Mouse (Mus musculus): ENCODE data around the gene Zbtb38. TPM values are rescaled to one million over a fixed set of nuclear protein-coding genes. Genes with fewer than 3 reads are reported as not detected.
"Not testable (repeated sequence)": the region's sequence is repeated elsewhere in the genome, so short reads cannot be mapped to it uniquely, and the experiment has no call there.

The Zbtb38 gene
- polyA plus RNA-seq, 1 experiment: 0.01 TPM

DNA sequence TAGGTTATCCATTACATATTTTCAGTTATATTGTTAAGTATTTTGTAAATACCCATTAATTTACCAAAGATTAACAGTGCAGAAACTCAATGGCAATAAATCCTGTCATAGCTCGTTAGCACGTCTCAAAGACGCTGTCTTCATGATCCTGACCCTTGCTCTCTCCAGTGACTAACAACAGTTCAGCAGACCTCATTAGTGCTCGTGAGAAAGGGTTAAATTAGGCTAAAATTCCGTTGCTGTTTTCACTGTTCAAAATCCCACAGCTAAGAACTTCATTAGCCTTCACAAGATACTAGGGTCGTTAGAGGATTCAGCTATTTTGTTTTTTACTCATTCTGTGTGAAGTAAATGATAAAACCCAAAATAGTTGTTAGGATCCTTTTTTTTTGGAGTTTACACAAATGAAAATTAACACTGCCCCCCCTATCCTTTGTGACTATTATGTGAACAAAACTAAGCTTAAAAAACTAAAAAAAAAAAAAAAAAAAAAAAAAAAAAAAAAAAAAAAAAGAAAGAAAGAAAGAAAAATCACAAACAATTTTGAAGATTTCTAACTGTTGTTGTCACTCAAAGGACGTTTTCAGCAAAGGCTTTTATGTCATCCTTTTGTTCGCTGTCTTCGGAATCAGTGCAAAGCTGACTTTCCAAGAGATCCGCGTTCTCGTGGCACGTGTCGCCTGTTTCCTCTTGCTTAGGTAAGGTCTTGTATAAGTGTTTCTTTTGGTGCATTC, 67.6 kb downstream of the Zbtb38 start:
- H3K4me1 ChIP-seq (ENCODE audit: control insufficient read depth): no peaks in the 10 kb centered on the region
- H3K36me3 ChIP-seq (ENCODE audit: control insufficient read depth): peaks cover 22% of the 10 kb centered on the region
- H3K9me3 ChIP-seq (ENCODE audit: control insufficient read depth, low read length): no peaks in the 10 kb centered on the region
- no peak overlapping the region for H3K4me3 ChIP-seq (replicated peaks)
- no peaks in the 10 kb centered on the region for H3K27me3 ChIP-seq (ENCODE audit: control insufficient read depth)
- TF ChIP-seq TAL1 (IDR thresholded peaks at IDR 0.05; ENCODE audit: low read length) (no peak), GATA1 (IDR thresholded peaks at IDR 0.05; ENCODE audit: low read length) (no peak)

DNA sequence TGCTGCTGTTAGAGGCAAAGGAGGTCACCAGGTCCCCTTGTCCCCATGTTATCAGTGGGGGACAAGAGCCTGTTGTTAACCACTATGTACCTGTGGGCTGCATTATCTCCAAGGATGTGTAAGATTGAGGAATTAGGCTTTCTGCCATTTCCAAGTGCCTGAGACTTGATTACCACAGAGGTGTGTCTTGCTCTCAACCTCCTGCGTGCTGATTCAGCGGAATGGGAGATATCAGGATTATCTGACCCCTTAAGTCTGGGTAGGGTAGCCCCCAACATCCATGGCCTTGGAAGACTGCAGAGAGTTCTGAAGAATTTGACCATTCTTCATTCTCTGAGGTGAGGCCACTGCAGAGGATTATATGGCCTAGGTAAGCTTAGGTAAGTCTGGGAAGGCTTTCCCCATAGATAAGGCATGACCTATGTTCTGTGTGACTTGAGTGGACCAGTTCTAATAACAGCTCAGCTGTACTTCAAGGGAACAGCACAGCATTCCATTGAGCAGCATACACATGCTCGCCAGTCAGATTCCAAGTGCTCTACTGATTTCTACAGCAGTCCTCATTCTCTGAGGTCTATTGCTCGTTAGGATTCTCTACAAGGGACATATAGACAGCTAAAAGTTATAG, 68.4 kb downstream of the Zbtb38 start:
- Histone ChIP-seq H3K27me3 (ENCODE audit: control insufficient read depth) (no peaks in the 10 kb centered on the region), H3K4me1 (ENCODE audit: control insufficient read depth) (no peaks in the 10 kb centered on the region), H3K36me3 (ENCODE audit: control insufficient read depth) (peaks cover 22% of the 10 kb centered on the region), H3K4me3 (replicated peaks) (no peak overlapping the region), H3K9me3 (ENCODE audit: control insufficient read depth, low read length) (no peaks in the 10 kb centered on the region)
- TF ChIP-seq GATA1 (IDR thresholded peaks at IDR 0.05; ENCODE audit: low read length) (no peak), TAL1 (IDR thresholded peaks at IDR 0.05; ENCODE audit: low read length) (no peak)

DNA sequence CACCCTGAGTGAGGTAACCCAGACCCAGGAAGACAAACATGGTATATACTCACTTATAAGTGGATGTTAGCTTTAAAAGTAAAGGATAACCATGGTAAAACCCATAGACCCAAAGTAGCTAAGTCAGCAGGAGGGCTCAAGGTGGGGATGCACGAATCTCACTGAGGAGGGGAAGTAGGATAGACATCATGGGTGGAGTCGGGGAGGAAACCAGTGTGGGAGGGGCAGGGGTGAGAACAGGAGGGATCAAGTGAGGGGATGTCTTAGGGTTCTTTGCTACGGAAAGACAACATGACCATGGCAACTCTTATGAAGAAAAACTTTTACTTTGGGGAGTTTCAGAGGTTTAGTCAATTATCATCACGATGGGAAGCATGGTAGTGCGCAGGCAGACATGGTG, 74.0 kb downstream of the Zbtb38 start:
- Histone ChIP-seq H3K36me3 (ENCODE audit: control insufficient read depth) (no peaks in the 10 kb centered on the region), H3K27me3 (ENCODE audit: control insufficient read depth) (no peaks in the 10 kb centered on the region), H3K9me3 (ENCODE audit: control insufficient read depth, low read length) (no peaks in the 10 kb centered on the region), H3K4me3 (replicated peaks) (no peak overlapping the region), H3K4me1 (ENCODE audit: control insufficient read depth) (no peaks in the 10 kb centered on the region)
- no peak for TF ChIP-seq GATA1 (IDR thresholded peaks at IDR 0.05; ENCODE audit: low read length)
- TF ChIP-seq TAL1 (IDR thresholded peaks at IDR 0.05; ENCODE audit: low read length): no peak

DNA sequence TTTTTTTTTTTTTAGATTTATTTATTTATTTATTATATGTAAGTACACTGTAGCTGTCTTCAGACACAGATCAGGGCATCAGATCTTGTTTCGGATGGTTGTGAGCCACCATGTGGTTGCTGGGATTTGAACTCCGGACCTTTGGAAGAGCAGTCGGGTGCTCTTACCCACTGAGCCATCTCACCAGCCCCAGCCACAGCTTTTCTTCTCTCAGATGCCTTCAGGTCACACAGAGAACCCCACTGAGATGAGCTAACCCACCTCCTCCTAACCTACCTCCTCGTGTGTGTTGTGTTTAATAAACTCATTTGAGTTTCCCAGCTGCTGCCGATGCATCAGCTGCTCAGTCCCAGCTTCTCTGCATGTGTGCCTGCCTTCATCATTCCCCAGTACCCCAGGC, 74.9 kb downstream of the Zbtb38 start:
- H3K27me3 ChIP-seq (ENCODE audit: control insufficient read depth); H3K4me1 ChIP-seq (ENCODE audit: control insufficient read depth); H3K4me3 ChIP-seq (replicated peaks); H3K9me3 ChIP-seq (ENCODE audit: control insufficient read depth, low read length); H3K36me3 ChIP-seq (ENCODE audit: control insufficient read depth): not testable (repeated sequence)

DNA sequence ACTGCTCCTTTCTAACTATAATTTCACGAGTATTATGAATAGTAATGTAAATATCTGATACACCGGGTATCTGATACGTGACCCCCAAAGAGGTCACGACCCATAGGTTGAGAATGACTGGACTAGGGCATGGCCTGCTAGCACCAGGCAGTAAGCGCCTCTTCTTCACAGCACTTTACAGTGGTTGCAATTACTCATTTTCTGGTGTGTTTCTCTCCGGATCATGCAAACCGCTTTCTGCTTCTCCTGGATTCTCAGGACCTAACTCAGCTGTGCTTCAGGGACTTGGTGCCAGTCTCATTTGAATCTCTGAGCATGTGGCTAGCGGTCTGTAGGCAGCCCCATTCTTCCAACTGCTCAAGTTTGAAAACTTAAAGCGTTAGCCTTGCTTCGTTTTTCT, 76.0 kb downstream of the Zbtb38 start:
- Histone ChIP-seq H3K4me3 (replicated peaks) (no peak overlapping the region), H3K27me3 (ENCODE audit: control insufficient read depth) (no peaks in the 10 kb centered on the region), H3K36me3 (ENCODE audit: control insufficient read depth) (no peaks in the 10 kb centered on the region), H3K9me3 (ENCODE audit: control insufficient read depth, low read length) (no peaks in the 10 kb centered on the region), H3K4me1 (ENCODE audit: control insufficient read depth) (no peaks in the 10 kb centered on the region)
- no peak for TF ChIP-seq GATA1 (IDR thresholded peaks at IDR 0.05; ENCODE audit: low read length)
- TF ChIP-seq TAL1 (IDR thresholded peaks at IDR 0.05; ENCODE audit: low read length): no peak

DNA sequence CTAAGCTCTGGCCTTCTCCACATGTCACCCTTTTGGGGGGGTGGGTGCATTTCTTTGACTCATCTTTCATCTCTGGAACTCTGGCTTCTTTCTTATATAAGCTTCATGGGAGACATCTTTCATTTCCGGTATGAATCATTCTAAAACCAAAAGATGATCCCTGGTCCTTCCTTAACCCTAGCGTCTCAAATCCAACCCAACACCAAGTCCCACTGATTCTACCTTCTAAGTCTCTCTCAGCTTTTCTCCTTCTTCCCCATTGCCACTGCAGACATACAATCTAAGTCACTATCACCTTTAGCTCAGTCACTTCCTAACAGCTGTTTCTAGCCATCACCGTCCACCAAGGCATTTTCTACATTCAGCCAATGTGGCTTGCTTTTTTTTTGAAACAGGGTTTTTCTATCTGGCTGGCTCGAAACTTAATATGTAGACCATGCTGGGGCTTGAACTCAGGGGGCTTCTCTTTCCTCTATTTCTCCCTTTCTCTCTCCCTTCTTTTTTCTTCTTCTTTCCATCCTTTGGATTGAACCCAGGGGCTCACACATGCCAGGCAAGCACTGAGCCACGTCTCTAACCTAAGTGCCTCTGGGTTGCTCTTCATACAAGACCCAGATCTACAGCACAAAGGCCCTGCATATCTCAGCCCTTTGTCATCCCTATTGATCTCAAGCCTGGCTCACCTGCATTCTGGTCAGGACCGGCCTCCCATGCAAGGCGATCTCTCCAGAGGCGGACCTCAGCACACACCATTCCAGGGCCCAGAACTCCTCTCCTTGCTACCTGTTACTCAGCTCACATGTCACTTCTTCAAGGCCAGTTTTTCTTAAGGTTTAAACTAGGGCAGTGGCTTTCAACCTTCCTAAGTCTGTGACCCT, 76.6 kb downstream of the Zbtb38 start:
- TF ChIP-seq GATA1 (IDR thresholded peaks at IDR 0.05; ENCODE audit: low read length) (no peak), TAL1 (IDR thresholded peaks at IDR 0.05; ENCODE audit: low read length) (no peak)
- H3K9me3 ChIP-seq (ENCODE audit: control insufficient read depth, low read length): no peaks in the 10 kb centered on the region
- no peaks in the 10 kb centered on the region for H3K27me3 ChIP-seq (ENCODE audit: control insufficient read depth)
- H3K36me3 ChIP-seq (ENCODE audit: control insufficient read depth): no peaks in the 10 kb centered on the region
- H3K4me1 ChIP-seq (ENCODE audit: control insufficient read depth): no peaks in the 10 kb centered on the region
- no peak overlapping the region for H3K4me3 ChIP-seq (replicated peaks)

DNA sequence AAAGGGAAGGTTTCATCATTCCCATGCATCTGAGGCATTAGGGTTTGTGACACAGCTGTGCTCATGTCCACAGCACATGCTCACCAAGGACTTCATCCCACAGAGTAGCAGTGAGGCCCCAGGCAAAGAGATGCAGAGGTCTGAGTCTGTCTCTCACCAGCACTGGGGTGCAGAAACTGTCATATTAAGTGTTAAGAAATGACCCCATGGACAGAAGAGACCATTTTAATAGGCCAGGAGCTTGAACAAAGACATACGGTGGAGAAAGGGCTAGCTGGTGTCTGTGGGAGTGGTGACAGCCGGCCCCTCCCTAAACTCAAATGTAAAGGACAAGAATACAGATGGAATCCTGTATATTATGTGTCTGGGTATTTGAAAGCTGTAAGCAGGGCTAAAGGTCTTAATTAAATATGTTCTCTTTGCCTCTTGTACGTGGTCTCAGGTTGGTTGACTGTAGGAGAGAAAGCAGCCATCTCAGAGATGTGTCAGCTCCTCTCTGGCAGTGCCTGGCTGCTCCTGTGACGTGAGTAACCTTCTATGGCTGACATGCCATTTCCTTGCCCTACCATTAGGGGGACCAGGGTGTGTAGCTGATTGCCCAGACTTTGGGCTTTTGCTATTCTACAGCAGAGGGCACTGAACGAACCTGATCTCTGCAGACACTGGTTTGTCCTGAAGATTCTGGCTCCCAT, 77.4 kb downstream of the Zbtb38 start:
- H3K27me3 ChIP-seq (ENCODE audit: control insufficient read depth): no peaks in the 10 kb centered on the region
- TF ChIP-seq GATA1 (IDR thresholded peaks at IDR 0.05; ENCODE audit: low read length) (no peak), TAL1 (IDR thresholded peaks at IDR 0.05; ENCODE audit: low read length) (no peak)
- H3K9me3 ChIP-seq (ENCODE audit: control insufficient read depth, low read length): no peaks in the 10 kb centered on the region
- no peaks in the 10 kb centered on the region for H3K36me3 ChIP-seq (ENCODE audit: control insufficient read depth)
- H3K4me1 ChIP-seq (ENCODE audit: control insufficient read depth): peaks cover under 1% of the 10 kb centered on the region; the same call in 1 of the 2 replicates
- H3K4me3 ChIP-seq (replicated peaks): no peak overlapping the region

DNA sequence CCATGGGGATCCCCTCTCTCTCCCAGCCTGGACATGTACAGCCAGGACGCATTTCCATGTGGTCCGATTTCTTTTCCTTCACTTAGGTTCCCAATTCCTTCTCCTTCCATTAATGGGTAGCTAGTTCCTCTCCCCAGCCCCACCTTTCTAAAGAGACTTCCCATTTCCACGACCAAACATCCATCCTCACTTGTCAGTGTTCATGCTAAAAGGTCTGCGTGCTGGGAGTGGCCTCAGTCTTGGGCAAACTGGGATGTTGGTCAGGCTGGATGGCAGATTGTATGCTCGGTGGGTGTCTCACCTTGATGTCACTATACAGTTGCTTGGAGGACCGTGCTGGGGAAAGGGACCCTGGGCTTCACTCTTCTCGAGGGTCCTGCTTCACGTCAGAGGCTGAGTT, 78.3 kb downstream of the Zbtb38 start:
- no peaks in the 10 kb centered on the region for H3K9me3 ChIP-seq (ENCODE audit: control insufficient read depth, low read length)
- H3K4me1 ChIP-seq (ENCODE audit: control insufficient read depth): peaks cover 7% of the 10 kb centered on the region
- H3K27me3 ChIP-seq (ENCODE audit: control insufficient read depth): no peaks in the 10 kb centered on the region
- H3K4me3 ChIP-seq (replicated peaks): no peak overlapping the region
- TF ChIP-seq GATA1 (IDR thresholded peaks at IDR 0.05; ENCODE audit: low read length) (no peak), TAL1 (IDR thresholded peaks at IDR 0.05; ENCODE audit: low read length) (no peak)
- no peaks in the 10 kb centered on the region for H3K36me3 ChIP-seq (ENCODE audit: control insufficient read depth)

DNA sequence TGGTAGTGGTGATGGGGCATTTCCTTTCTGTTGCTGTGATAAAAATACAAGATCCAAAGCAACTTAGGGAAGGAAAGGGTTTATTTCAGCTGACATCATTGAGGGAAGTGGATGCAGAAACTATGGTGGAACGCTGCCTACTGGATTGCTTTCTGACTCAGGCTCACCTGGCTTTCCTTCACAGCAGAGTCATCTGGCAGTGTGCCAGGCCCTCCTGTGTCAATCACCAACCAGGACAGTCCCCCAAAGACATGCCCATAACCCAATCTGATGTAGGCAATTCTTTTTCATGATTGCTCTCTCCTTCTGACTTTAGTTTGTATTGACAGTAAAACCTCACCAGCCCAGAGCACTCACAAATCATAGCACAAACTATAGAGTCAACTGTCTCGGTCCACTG, 80.2 kb downstream of the Zbtb38 start:
- H3K9me3 ChIP-seq (ENCODE audit: control insufficient read depth, low read length): no peaks in the 10 kb centered on the region
- TF ChIP-seq TAL1 (IDR thresholded peaks at IDR 0.05; ENCODE audit: low read length): no peak
- TF ChIP-seq GATA1 (IDR thresholded peaks at IDR 0.05; ENCODE audit: low read length): no peak
- peaks cover 7% of the 10 kb centered on the region for H3K4me1 ChIP-seq (ENCODE audit: control insufficient read depth)
- no peaks in the 10 kb centered on the region for H3K36me3 ChIP-seq (ENCODE audit: control insufficient read depth)
- H3K4me3 ChIP-seq (replicated peaks): no peak overlapping the region
- no peaks in the 10 kb centered on the region for H3K27me3 ChIP-seq (ENCODE audit: control insufficient read depth)
